Mouse (Mus musculus) spleen, postnatal 14 days (tissue): ENCODE measurements at regions not wholly inside any gene's neighbourhood (a gene's known extent, or its start where the extent isn't known, plus 50 kb on each side); places are given as distances from the start of the nearest gene placed in this dataset.

Experiments
- DNase-seq, 2 experiments: peaks; one replicate each; pipeline ENCODE4 v3.0.0; 2021 to 2022; ENCODE audit warnings: low spot score in 2 of 2

DNA sequence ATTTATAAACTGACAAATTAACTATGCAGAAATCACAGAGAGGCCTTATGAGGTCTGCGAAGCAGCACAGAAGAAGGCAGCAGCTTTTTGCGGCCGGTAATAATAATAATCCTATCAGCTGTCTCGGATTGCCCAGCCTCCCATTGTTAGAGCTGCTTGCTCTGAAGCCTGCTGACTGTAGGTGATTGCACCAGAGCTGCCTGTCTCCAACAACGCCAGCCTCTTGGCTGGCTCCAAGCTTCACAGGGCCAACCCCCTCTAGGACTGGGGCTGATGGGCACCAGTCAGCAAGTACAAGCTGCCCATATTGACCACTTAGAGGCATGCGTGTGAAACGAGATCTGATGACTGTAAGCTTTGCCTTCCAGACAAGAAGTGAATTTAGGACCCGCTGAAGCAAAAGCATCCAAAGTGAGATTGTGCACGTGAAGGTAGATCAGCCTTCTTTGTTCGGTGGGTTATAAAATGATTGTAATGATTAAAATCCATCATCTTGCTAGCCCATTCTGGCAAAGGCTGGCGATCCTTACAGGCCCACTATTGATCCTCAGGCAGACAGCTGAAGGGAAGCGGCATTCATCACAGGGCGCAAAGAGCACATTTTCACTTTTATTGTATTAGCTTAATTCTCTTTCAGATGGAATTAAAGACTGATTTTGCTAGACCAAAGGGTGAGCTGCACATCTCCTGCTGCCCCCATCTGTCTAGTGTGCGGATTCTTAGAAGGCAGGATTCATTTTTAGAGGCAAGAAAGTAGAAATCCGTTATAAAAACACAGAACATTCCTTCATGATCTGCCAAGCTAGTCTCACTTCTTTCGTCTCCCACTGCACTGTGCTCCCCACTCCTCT lies 503.2 kb upstream of the Smim15 start:
- DNase-seq: no peak

- DNase-seq: no peak
Measured at GRCm38 (mm10) chr13:107540305-107540704, 503.9 kb upstream of the Smim15 start.

GRCm38 (mm10) chr13:107539867-107540266 lies 504.4 kb upstream of the Smim15 start:
- DNase-seq: no peak

DNA sequence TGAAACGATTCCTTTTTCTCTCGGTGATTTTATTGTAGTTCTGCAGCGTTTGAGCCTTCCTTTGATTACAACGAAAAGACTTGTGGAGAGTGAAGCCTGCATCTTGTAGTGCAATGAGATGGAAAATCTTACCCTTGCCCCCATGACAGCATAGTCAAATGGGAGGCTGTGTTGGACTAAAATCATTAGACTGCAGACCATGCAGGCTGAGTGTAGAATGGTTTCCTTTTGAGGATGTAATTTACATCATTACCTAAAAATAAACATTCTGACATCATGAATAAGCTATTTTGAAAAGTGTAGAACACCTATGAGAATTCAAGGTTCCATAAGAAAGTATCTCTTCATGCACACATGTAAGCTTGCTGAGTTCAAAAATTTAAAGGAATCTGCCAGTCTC lies 504.9 kb upstream of the Smim15 start:
- no peak for DNase-seq

DNA sequence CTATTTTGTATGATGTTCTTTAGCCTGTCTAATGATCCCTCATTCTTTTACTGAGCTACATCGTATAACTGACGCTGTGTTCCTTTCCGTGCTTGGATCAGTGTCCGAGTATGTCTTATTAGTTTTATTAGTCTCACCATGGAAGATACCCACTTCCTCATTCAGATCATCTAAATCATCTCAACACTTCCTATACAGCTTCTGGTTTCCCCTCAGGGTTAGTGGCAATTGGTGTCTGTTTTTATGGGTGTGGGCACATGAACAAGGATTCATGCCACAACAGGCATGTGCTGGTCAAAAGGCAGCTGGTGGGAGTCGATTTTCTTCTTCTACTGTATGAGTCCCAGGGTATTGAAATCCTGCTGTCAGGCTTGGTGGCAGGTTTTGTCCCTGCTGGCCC lies 509.0 kb upstream of the Smim15 start:
- DNase-seq: no peak

DNA sequence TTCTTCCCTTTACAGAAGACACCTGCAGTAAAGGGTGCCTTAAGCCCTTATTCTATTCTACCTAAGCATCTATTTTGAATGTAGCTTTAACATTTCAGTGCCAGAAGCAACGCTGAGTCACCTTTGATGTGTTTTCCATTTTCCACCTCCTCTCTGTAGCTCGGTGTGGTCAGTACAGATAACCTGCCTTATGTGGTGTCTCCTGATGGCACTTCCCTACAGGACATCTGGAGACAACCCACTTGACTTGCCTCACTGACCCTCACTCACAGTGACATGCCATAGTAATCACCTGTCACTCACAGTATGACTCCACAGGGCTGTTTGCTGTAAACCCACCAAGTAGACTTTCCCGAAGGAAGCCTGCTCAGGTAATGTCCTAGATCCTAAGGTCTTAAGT lies 510.9 kb upstream of the Smim15 start:
- no peak for DNase-seq

DNA sequence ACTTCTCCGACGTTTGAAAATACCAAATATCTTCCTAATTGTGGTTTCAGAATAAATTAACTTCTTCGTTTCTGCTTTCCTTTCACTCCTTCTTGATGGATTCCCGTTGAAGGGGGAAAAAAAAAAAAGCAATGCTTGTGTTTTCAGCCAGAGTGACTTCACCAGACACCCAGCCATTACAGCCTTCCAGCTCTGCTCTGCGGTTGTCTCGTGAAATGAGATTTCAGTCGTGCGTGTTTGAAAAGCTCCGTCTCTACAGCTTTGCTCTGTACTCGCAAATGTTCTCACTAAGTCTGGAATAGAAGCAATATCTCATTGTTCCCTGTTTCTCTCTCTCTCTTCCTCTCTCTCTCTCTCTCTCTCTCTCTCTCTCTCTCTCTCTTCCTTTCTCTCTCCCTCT lies 509.6 kb upstream of the Kif2a start:
- DNase-seq: no peak

DNA sequence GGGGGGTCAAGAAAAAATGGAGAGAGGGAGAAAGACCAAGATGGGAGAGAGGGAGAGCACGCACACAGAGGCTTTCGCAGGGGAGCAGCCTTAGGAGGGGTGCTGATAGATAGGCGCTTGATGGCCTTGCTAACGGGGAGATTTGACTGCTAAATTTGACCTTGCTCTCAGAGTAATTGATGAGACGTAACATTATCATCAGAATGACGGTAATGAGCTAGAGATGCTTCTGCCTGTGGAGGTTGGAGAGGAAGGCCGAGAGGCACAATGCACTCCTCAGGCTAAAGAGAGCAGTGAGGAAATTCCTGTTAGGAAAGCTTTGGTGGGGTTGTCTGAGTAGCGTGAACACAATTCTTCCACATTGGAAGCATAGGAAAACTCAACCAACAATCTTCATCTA lies 509.1 kb upstream of the Kif2a start:
- DNase-seq: no peak

GRCm38 (mm10) chr13:107530392-107530791 lies 508.5 kb upstream of the Kif2a start:
- DNase-seq: no peak

DNA sequence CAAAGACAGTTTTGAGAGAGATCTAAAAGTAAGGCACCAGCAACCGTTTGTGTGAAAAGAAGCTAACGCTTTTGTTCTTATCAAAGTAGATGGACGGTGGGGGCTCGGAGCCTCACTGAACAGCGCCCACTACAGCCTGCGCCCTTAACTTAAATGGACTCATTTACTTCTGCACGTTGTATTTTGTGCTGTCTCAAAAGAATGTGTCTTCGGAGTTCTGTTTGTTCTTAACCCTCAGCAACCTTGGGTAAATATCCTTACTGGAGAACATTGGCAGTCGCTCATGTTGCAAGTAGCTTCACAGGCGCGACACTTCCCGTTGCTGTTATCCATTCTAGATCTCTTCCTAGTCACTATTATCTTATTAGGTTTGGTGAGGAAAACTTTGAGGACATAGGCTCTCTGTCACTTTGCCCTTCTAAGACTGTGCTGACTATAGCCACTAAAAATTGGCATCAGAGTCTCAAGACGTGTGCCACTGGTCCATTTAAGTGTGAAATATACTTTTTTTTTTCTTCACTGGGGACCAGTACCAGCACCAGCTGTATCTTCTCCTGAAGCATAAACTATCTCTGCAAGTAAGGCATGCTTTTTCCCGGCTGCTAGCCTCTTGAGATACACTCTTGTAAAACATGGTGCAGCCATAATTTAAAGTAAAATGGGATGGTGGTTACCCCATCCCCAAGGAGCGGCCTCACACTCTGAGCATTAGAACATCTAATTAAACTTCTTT lies 507.0 kb upstream of the Kif2a start:
- DNase-seq: no peak

DNA sequence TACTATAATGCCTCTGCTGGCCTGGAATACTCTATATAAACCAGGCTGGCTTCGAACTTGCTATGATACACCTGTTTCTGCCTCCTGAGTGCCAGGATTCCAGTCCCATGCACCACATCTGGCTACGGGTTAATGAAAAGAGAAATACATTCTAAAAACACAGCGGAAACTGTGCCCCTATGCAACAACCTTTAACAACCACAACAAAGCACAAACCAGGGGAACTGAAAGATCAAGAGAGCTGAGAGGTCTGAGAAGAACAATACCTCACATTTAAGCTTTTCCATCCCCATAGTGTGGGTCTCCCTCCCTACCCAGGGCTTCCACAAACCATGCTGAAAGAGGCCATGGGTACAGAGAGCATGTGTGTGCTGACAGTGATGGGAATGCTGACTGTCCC lies 501.0 kb upstream of the Kif2a start:
- no peak for DNase-seq

GRCm38 (mm10) chr13:107514236-107514635 lies 492.3 kb upstream of the Kif2a start:
- no peak for DNase-seq

- no peak for DNase-seq
Measured at GRCm38 (mm10) chr13:107513274-107514146, 491.6 kb upstream of the Kif2a start.

- no peak for DNase-seq
Measured at GRCm38 (mm10) chr13:107507336-107507735, 485.4 kb upstream of the Kif2a start.

- DNase-seq: no peak
Measured at GRCm38 (mm10) chr13:107506832-107507231, 484.9 kb upstream of the Kif2a start.

- no peak for DNase-seq
Measured at GRCm38 (mm10) chr13:107505318-107505717, 483.4 kb upstream of the Kif2a start.

GRCm38 (mm10) chr13:107502261-107502660 lies 480.3 kb upstream of the Kif2a start:
- DNase-seq: no peak

- no peak for DNase-seq
Measured at GRCm38 (mm10) chr13:107500776-107501489, 479.0 kb upstream of the Kif2a start.

GRCm38 (mm10) chr13:107499296-107499695 lies 477.4 kb upstream of the Kif2a start:
- DNase-seq: no peak

DNA sequence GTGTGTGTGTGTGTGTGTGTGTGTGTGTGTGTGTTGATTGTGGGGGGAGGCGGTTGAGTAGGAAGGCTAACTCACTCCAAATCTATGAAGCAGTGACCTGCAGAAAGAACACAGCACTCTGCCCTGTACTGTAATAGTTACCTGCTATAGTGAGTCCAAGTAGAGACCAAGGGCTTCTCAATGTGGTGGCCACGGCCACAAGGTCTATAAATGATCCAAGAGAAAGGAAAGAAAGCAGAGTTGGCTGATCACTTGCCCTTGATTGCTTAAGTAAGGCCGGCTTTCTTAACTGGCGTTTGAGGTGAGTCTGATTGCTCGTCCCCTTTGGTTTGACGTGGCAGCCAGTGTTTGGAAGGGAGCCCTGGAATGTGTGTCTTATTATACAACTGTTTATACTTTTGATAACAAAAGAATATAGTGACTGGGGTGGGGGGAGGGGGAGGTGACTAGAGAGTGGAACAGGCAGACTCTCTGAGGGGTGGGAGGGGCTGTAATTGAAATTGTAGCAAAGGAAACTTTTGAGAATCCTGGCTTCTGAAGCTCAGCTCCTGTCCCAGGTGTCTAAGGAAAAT lies 473.3 kb upstream of the Kif2a start:
- no peak for DNase-seq

GRCm38 (mm10) chr13:107493765-107494164 lies 471.8 kb upstream of the Kif2a start:
- DNase-seq: peak in 1 of 2 experiments; percentile 2
